Mouse (Mus musculus) embryonic facial prominence, embryonic 15.5 days (tissue): ENCODE results near the gene Dennd6b. TPM values are rescaled to one million over a fixed set of nuclear protein-coding genes. Genes with fewer than 3 reads are reported as not detected.
A peak's percentile ranks its signal among the peaks of the same experiment; 100 is the strongest.

Experiments used
- ATAC-seq: fragments of 200-750 bp; cut with Nextera tagmentation; 2 replicates; pipeline ENCODE4 v1.8.0; 2017; ENCODE audit warnings: low read depth, moderate TSS enrichment; ENCODE audit not compliant: insufficient number of reproducible peaks, low FRiP score, low TSS enrichment
- H3K27ac ChIP-seq: fragments of 300-500 bp; sonication (generic); replicated peaks from 2 replicates; pipeline ENCODE4 v1.5.1; 2015; ENCODE audit warnings: mild to moderate bottlenecking, inconsistent platforms
- H3K27me3 ChIP-seq: fragments of 300-500 bp; sonication (generic); 2 replicates; pipeline ENCODE4 v1.6.1; 2015; ENCODE audit warnings: inconsistent platforms
- H3K36me3 ChIP-seq: fragments of 300-500 bp; sonication (generic); 2 replicates; pipeline ENCODE4 v1.6.1; 2015; ENCODE audit warnings: mild to moderate bottlenecking, inconsistent platforms
- H3K4me1 ChIP-seq: fragments of 300-500 bp; sonication (generic); 2 replicates; pipeline ENCODE4 v1.6.1; 2015; ENCODE audit warnings: inconsistent platforms
- H3K4me2 ChIP-seq: fragments of 300-500 bp; sonication (generic); replicated peaks from 2 replicates; pipeline ENCODE4 v1.6.1; 2015; ENCODE audit warnings: mild to moderate bottlenecking, inconsistent platforms
- H3K4me3 ChIP-seq: fragments of 300-500 bp; sonication (generic); replicated peaks from 2 replicates; pipeline ENCODE4 v1.5.1; 2015; ENCODE audit warnings: mild to moderate bottlenecking, inconsistent platforms
- H3K9ac ChIP-seq: fragments of 300-500 bp; sonication (generic); 2 replicates; pipeline ENCODE4 v1.6.1; 2015; ENCODE audit warnings: inconsistent platforms
- H3K9me3 ChIP-seq: fragments of 300-500 bp; sonication (generic); replicated peaks from 2 replicates; pipeline ENCODE4 v1.6.1; 2016; ENCODE audit warnings: inconsistent platforms
- WGBS: fragments of 180-500 bp; shearing (Covaris S2); methylation state at CpG from one replicate; pipeline ENCODE4 v1.1.7; 2015; 5-methylcytosine and 5-hydroxymethylcytosine counted together
- microRNA-seq: library from miRNA; unstranded; fragments of <30 nt; microRNA quantifications from one replicate; pipeline ENCODE4, GENCODE M21; 2016; ENCODE audit warnings: borderline number of aligned reads
- polyA plus RNA-seq: library from polyadenylated mRNA; unstranded; fragments of >200 nt; fragmentation: Nextera tagmentation; extraction: Ambion mirVana; gene quantifications from 2 replicates; pipeline ENCODE4 v1.2.1, GENCODE M21; 2015

The Dennd6b gene
- polyA plus RNA-seq, 1 experiment from 2014 or later = 16.3 TPM

GRCm38 (mm10) chr15:89141905-89142304, 54.4 kb downstream of the Dennd6b start:
- no peak overlapping the region for H3K9ac ChIP-seq
- no peaks in the 10 kb centered on the region for H3K9me3 ChIP-seq
- H3K4me1 ChIP-seq = peaks cover 30% of the 10 kb centered on the region
- no peak for ATAC-seq
- H3K36me3 ChIP-seq = no peaks in the 10 kb centered on the region; the same call in 1 of the 2 replicates
- H3K27me3 ChIP-seq = peaks cover 63% of the 10 kb centered on the region
- H3K4me2 ChIP-seq = no peak overlapping the region
- no peak overlapping the region for H3K27ac ChIP-seq
- no peak overlapping the region for H3K4me3 ChIP-seq
- 58% methylated on average over 4 of the region's 4 CpGs for WGBS

GRCm38 (mm10) chr15:89141443-89141842, 54.9 kb downstream of the Dennd6b start:
- no peaks in the 10 kb centered on the region for H3K9me3 ChIP-seq
- WGBS = 21% methylated on average over 5 of the region's 5 CpGs
- no peak overlapping the region for H3K4me2 ChIP-seq
- ATAC-seq = no peak
- H3K27me3 ChIP-seq = peaks cover 59% of the 10 kb centered on the region
- no peak overlapping the region for H3K9ac ChIP-seq
- H3K4me1 ChIP-seq = peaks cover 25% of the 10 kb centered on the region
- no peak overlapping the region for H3K27ac ChIP-seq
- H3K4me3 ChIP-seq = no peak overlapping the region
- no peaks in the 10 kb centered on the region; the same call in 1 of the 2 replicates for H3K36me3 ChIP-seq

GRCm38 (mm10) chr15:89140659-89141252, 55.5 kb downstream of the Dennd6b start, which contains the start of gene Mapk12:
Mapk12 (minus strand) TSS chr15:89140703.
- H3K9me3 ChIP-seq = no peaks in the 10 kb centered on the region

GRCm38 (mm10) chr15:89140048-89140658, 56.1 kb downstream of the Dennd6b start:
- WGBS = under 1% methylated on average over 53 of the region's 53 CpGs
- H3K27ac ChIP-seq = peak overlapping the region; percentile 44; the same call in 1 of the 2 replicates
- ATAC-seq = peak; percentile 26; the same call in 1 of the 2 replicates

More at GRCm38 (mm10) chr15:89140659-89141252, 55.5 kb downstream of the Dennd6b start, which contains the start of gene Mapk12:
- H3K4me2 ChIP-seq = peak within 1 kb of the TSS; percentile 92
- peak within 1 kb of the TSS; percentile 49 for H3K4me3 ChIP-seq
- no peak within 1 kb of the TSS for H3K9ac ChIP-seq
- H3K36me3 ChIP-seq = no peaks in the 10 kb centered on the region; the same call in 1 of the 2 replicates
- ATAC-seq = peak; percentile 65
- peak within 1 kb of the TSS; percentile 44; the same call in 1 of the 2 replicates for H3K27ac ChIP-seq
- 0% methylated on average over 19 of the region's 21 CpGs for WGBS
- peaks cover 53% of the 10 kb centered on the region for H3K27me3 ChIP-seq
- H3K4me1 ChIP-seq = peaks cover 20% of the 10 kb centered on the region

DNA sequence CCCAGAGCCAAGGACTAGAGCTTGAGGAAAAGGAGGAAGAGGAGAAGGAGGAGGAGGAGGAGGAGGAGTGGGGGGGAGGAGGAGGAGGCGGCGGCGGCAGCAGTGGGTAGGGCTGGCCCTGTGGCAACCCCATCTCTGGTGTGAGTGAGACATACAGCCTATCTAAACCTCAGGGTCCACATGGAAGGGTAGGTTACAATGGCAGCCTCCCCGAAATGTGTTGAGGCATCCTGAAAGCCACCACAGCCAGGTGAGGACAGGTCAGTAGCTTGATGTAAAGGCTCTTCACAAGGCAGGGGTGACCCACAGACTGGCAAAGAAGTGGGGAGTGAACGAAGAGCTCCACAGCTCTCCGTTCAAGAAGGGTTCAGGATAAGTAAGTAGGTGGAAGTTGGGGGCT, 57.8 kb downstream of the Dennd6b start:
- Histone ChIP-seq H3K4me1 (peaks cover 20% of the 10 kb centered on the region), H3K27me3 (peaks cover 49% of the 10 kb centered on the region), H3K27ac (no peak overlapping the region), H3K9me3 (no peaks in the 10 kb centered on the region), H3K36me3 (no peaks in the 10 kb centered on the region), H3K4me3 (no peak overlapping the region), H3K9ac (no peak overlapping the region), H3K4me2 (no peak overlapping the region)
- 95% methylated on average over 6 of the region's 6 CpGs for WGBS
- no peak for ATAC-seq

More at GRCm38 (mm10) chr15:89140048-89140658, 56.1 kb downstream of the Dennd6b start:
- Histone ChIP-seq H3K36me3 (no peaks in the 10 kb centered on the region), H3K9me3 (no peaks in the 10 kb centered on the region), H3K9ac (no peak overlapping the region), H3K4me2 (peak overlapping the region; percentile 92), H3K4me3 (peak overlapping the region; percentile 49), H3K27me3 (peaks cover 49% of the 10 kb centered on the region), H3K4me1 (peaks cover 20% of the 10 kb centered on the region)

DNA sequence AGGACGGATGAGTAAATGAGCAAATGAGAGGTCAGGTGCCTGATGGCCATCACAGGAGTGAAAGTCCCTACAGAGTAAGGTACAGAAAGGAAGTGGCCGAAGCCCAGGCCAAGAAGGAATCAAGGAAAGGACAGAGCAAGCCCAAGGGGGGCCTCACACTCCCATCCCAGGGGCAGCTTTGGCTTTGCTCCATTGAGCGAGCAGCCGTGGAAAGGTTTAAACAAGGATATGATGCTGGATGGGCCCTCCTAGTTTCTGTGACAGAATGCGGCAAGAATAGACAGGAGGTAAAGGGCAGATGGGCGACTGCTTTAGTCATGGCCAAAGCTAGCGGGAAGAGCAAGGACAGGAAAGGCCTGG, 58.3 kb downstream of the Dennd6b start:
- 81% methylated on average over 7 of the region's 7 CpGs for WGBS
- Histone ChIP-seq H3K4me1 (peaks cover 20% of the 10 kb centered on the region), H3K27ac (no peak overlapping the region), H3K9ac (no peak overlapping the region), H3K4me3 (no peak overlapping the region), H3K4me2 (no peak overlapping the region), H3K27me3 (peaks cover 49% of the 10 kb centered on the region), H3K9me3 (no peaks in the 10 kb centered on the region), H3K36me3 (no peaks in the 10 kb centered on the region)
- no peak for ATAC-seq

GRCm38 (mm10) chr15:89137378-89138045, 58.8 kb downstream of the Dennd6b start:
- WGBS = 56% methylated on average over 11 of the region's 11 CpGs
- no peaks in the 10 kb centered on the region for H3K9me3 ChIP-seq
- no peaks in the 10 kb centered on the region for H3K36me3 ChIP-seq

GRCm38 (mm10) chr15:89136461-89137155, 59.7 kb downstream of the Dennd6b start:
- Histone ChIP-seq H3K4me3 (no peak overlapping the region), H3K4me1 (peaks cover 20% of the 10 kb centered on the region), H3K9me3 (no peaks in the 10 kb centered on the region), H3K9ac (no peak overlapping the region), H3K36me3 (no peaks in the 10 kb centered on the region), H3K27ac (no peak overlapping the region), H3K27me3 (peaks cover 37% of the 10 kb centered on the region), H3K4me2 (no peak overlapping the region)
- WGBS = 96% methylated on average over 5 of the region's 5 CpGs
- ATAC-seq = no peak

More at GRCm38 (mm10) chr15:89137378-89138045, 58.8 kb downstream of the Dennd6b start:
- no peak overlapping the region for H3K9ac ChIP-seq
- peaks cover 20% of the 10 kb centered on the region for H3K4me1 ChIP-seq
- H3K4me3 ChIP-seq = no peak overlapping the region
- H3K4me2 ChIP-seq = no peak overlapping the region
- H3K27me3 ChIP-seq = peaks cover 46% of the 10 kb centered on the region
- H3K27ac ChIP-seq = no peak overlapping the region
- no peak for ATAC-seq

Small RNA genes lying within 50 kb of the gene (microRNA-seq; reads per million reads assigned to microRNA genes)
- 0.69 reads per million for gene Mir6958
- gene Mir7118 = not detected

Other genes with a start within 250 kb of the Dennd6b start
- gene Ttll8, start 242.1 kb downstream of the Dennd6b start, polyA plus RNA-seq = 0.05 TPM in 1 of 2 replicates, not detected in the other
- 0.29 TPM in 1 of 2 replicates, not detected in the other for gene Mlc1, start 217.5 kb downstream of the Dennd6b start, polyA plus RNA-seq
- gene Mov10l1, start 213.6 kb downstream of the Dennd6b start, polyA plus RNA-seq = 0.13 and 0.26 TPM in 2 replicates
- gene Panx2, start 136.8 kb downstream of the Dennd6b start, polyA plus RNA-seq = 0.33 and 0.84 TPM in 2 replicates
- 53.8 and 55.6 TPM in 2 replicates for gene Trabd, start 121.4 kb downstream of the Dennd6b start, polyA plus RNA-seq
- 20.7 and 20.9 TPM in 2 replicates for gene Selenoo, start 107.4 kb downstream of the Dennd6b start, polyA plus RNA-seq
- gene Tubgcp6, start 73.4 kb downstream of the Dennd6b start, polyA plus RNA-seq = 14.8 and 15.2 TPM in 2 replicates
- gene Hdac10, start 67.8 kb downstream of the Dennd6b start, polyA plus RNA-seq = 22.3 and 25.7 TPM in 2 replicates
- 9.4 and 11.2 TPM in 2 replicates for gene Mapk12, start 55.8 kb downstream of the Dennd6b start, polyA plus RNA-seq
- gene Mapk11, start 46.9 kb downstream of the Dennd6b start, polyA plus RNA-seq = 10.7 and 12.7 TPM in 2 replicates
- gene Plxnb2, start 15.7 kb downstream of the Dennd6b start, polyA plus RNA-seq = 157 and 161 TPM in 2 replicates
- gene Ppp6r2, start 15.1 kb upstream of the Dennd6b start, polyA plus RNA-seq = 33.3 and 35.8 TPM in 2 replicates
- gene Sbf1, start 118.8 kb upstream of the Dennd6b start, polyA plus RNA-seq = 57.3 and 65.5 TPM in 2 replicates
- 0.55 and 0.91 TPM in 2 replicates for gene Adm2, start 126.2 kb upstream of the Dennd6b start, polyA plus RNA-seq
- not detected in 2 replicates for gene Miox, start 137.9 kb upstream of the Dennd6b start, polyA plus RNA-seq
- gene Lmf2, start 159.2 kb upstream of the Dennd6b start, polyA plus RNA-seq = 73.0 and 79.9 TPM in 2 replicates
- gene Ncaph2, start 159.2 kb upstream of the Dennd6b start, polyA plus RNA-seq = 150 and 160 TPM in 2 replicates
- gene Sco2, start 177.3 kb upstream of the Dennd6b start, polyA plus RNA-seq = 4.9 and 6.9 TPM in 2 replicates
- gene Tymp, start 180.5 kb upstream of the Dennd6b start, polyA plus RNA-seq = 1.8 and 2.0 TPM in 2 replicates
- 8.2 and 14.5 TPM in 2 replicates for gene Odf3b, start 182.8 kb upstream of the Dennd6b start, polyA plus RNA-seq
- gene Klhdc7b, start 188.4 kb upstream of the Dennd6b start, polyA plus RNA-seq = not detected in 2 replicates
- not detected in 2 replicates for gene Syce3, start 214.0 kb upstream of the Dennd6b start, polyA plus RNA-seq
- gene Cpt1b, start 229.4 kb upstream of the Dennd6b start, polyA plus RNA-seq = 0.97 and 1.1 TPM in 2 replicates
- 4.8 TPM in 2 replicates for gene C730034F03Rik, start 233.1 kb upstream of the Dennd6b start, polyA plus RNA-seq
- not detected in 2 replicates for gene Gm44502, start 233.2 kb upstream of the Dennd6b start, polyA plus RNA-seq
- gene Chkb, start 233.4 kb upstream of the Dennd6b start, polyA plus RNA-seq = 56.4 and 59.6 TPM in 2 replicates